Mouse (Mus musculus) kidney, adult 2 months (tissue): ENCODE data around the gene Slc23a2.

ENCODE experiments used
- CTCF ChIP-seq: fragments of 200-500 bp; conservative IDR thresholded peaks from 2 replicates; pipeline ENCODE4 v1.5.1; 2011; ENCODE audit warnings: low read depth, mild to moderate bottlenecking, control low read depth, low read length, moderate library complexity, mixed read lengths; ENCODE audit not compliant: insufficient read depth, insufficient read length
- POLR2A ChIP-seq: fragments of 200-500 bp; IDR thresholded peaks from one replicate; pipeline ENCODE4 v1.6.1; 2011; ENCODE audit warnings: low read depth, low read length, control low read depth

- TF ChIP-seq CTCF (no peak), POLR2A (no peak)
These were observed 138.1 kb downstream of the Slc23a2 start for GRCm38 (mm10) chr2:132006561-132007474.
